Mouse (Mus musculus) hindbrain, embryonic 11.5 days (tissue): ENCODE measurements around the gene Sec24b. TPM values are rescaled to one million over a fixed set of nuclear protein-coding genes. Genes with fewer than 3 reads are reported as not detected.

Experiments used
- ATAC-seq: fragments of 200-750 bp; cut with Nextera tagmentation; 2 replicates; pipeline ENCODE4 v1.8.0; 2017; ENCODE audit warnings: mild to moderate bottlenecking, moderate TSS enrichment, moderate library complexity; ENCODE audit not compliant: low FRiP score
- DNase-seq: peaks from one replicate; pipeline ENCODE4 v3.0.0-alpha.2; 2015; ENCODE audit warnings: low spot score
- H3K27ac ChIP-seq: fragments of 300-500 bp; sonication (generic); 2 replicates; pipeline ENCODE4 v1.5.1; 2014; ENCODE audit warnings: mild to moderate bottlenecking, low read depth, low read length
- H3K27me3 ChIP-seq: fragments of 300-500 bp; sonication (generic); 2 replicates; pipeline ENCODE4 v1.6.1; 2014; ENCODE audit warnings: mild to moderate bottlenecking, low read length, moderate library complexity, mixed read lengths; ENCODE audit not compliant: control insufficient read depth, insufficient read depth
- H3K36me3 ChIP-seq: fragments of 300-500 bp; sonication (generic); 2 replicates; pipeline ENCODE4 v1.6.1; 2014; ENCODE audit warnings: mild to moderate bottlenecking, low read length, moderate library complexity, mixed read lengths; ENCODE audit not compliant: control insufficient read depth, insufficient read depth
- H3K4me1 ChIP-seq: fragments of 300-500 bp; sonication (generic); replicated peaks from 2 replicates; pipeline ENCODE4 v1.6.1; 2014; ENCODE audit warnings: low read length, mixed read lengths; ENCODE audit not compliant: control insufficient read depth, insufficient read depth
- H3K4me2 ChIP-seq: fragments of 300-500 bp; sonication (generic); replicated peaks from 2 replicates; pipeline ENCODE4 v1.6.1; 2014; ENCODE audit warnings: mild to moderate bottlenecking, low read depth, low read length
- H3K4me3 ChIP-seq: fragments of 300-500 bp; sonication (generic); 2 replicates; pipeline ENCODE4 v1.5.1; 2014; ENCODE audit warnings: low read depth, low read length
- H3K9ac ChIP-seq: fragments of 300-500 bp; sonication (generic); 2 replicates; pipeline ENCODE4 v1.6.1; 2014; ENCODE audit warnings: low read depth, low read length
- H3K9me3 ChIP-seq: fragments of 300-500 bp; sonication (generic); 2 replicates; pipeline ENCODE4 v1.6.1; 2016; ENCODE audit warnings: low read length; ENCODE audit not compliant: control insufficient read depth
- WGBS: fragments of 180-500 bp; shearing (Covaris S2); extraction: QIAGEN DNeasy Blood & Tissue Kit; methylation state at CpG from one replicate; pipeline ENCODE4 v1.1.7; 2014; 5-methylcytosine and 5-hydroxymethylcytosine counted together
- polyA plus RNA-seq: library from polyadenylated mRNA; unstranded; fragments of >200 nt; fragmentation: Nextera tagmentation; extraction: Ambion mirVana; gene quantifications from 2 replicates; pipeline ENCODE4 v1.2.1, GENCODE M21; 2014

The Sec24b gene
- polyA plus RNA-seq, 1 experiment from 2014 or later, result 29.9 TPM

- Histone ChIP-seq H3K36me3 (no peaks in the 10 kb centered on the region), H3K9ac (no peak overlapping the region), H3K4me3 (no peak overlapping the region), H3K4me2 (no peak overlapping the region), H3K9me3 (no peaks in the 10 kb centered on the region), H3K27ac (no peak overlapping the region), H3K4me1 (no peaks in the 10 kb centered on the region), H3K27me3 (no peaks in the 10 kb centered on the region)
- DNase-seq (no peak), ATAC-seq (no peak)
- WGBS, result 54% methylated on average over 6 of the region's 6 CpGs
These were observed 81.8 kb downstream of the Sec24b start for GRCm38 (mm10) chr3:129979510-129979909.

- Histone ChIP-seq H3K27ac (no peak overlapping the region), H3K27me3 (no peaks in the 10 kb centered on the region), H3K9me3 (no peaks in the 10 kb centered on the region), H3K9ac (no peak overlapping the region), H3K4me3 (no peak overlapping the region), H3K4me1 (no peaks in the 10 kb centered on the region), H3K4me2 (no peak overlapping the region), H3K36me3 (no peaks in the 10 kb centered on the region)
- 85% methylated on average over 9 of the region's 9 CpGs for WGBS
- DNase-seq (no peak), ATAC-seq (no peak)
These were observed 82.6 kb downstream of the Sec24b start for GRCm38 (mm10) chr3:129978716-129979115.

GRCm38 (mm10) chr3:129976317-129976716, 85.0 kb downstream of the Sec24b start:
- H3K4me3 ChIP-seq, result no peak overlapping the region
- H3K27me3 ChIP-seq, result no peaks in the 10 kb centered on the region
- WGBS, result 82% methylated on average over 5 of the region's 5 CpGs
- DNase-seq (no peak), ATAC-seq (no peak)
- H3K4me2 ChIP-seq, result no peak overlapping the region
- no peak overlapping the region for H3K9ac ChIP-seq
- no peaks in the 10 kb centered on the region for H3K9me3 ChIP-seq
- no peaks in the 10 kb centered on the region for H3K36me3 ChIP-seq
- no peaks in the 10 kb centered on the region for H3K4me1 ChIP-seq
- H3K27ac ChIP-seq, result no peak overlapping the region

GRCm38 (mm10) chr3:129970529-129971515, 90.5 kb downstream of the Sec24b start:
- no peaks in the 10 kb centered on the region for H3K9me3 ChIP-seq
- H3K36me3 ChIP-seq, result no peaks in the 10 kb centered on the region
- peaks cover 9% of the 10 kb centered on the region for H3K27me3 ChIP-seq
- peak overlapping the region; percentile 2; the same call in 1 of the 2 replicates for H3K9ac ChIP-seq
- DNase-seq (peak; percentile 68), ATAC-seq (peak; percentile 56; the same call in 1 of the 2 replicates)
- no peak overlapping the region for H3K27ac ChIP-seq
- peak overlapping the region; percentile 58; the same call in 1 of the 2 replicates for H3K4me3 ChIP-seq
- peak overlapping the region; percentile 99 for H3K4me2 ChIP-seq
- WGBS, result 21% methylated on average over 19 of the region's 19 CpGs
- 0 out of 2 replicates have a peak, but pooled peaks cover 4% of the 10 kb centered on the region for H3K4me1 ChIP-seq

- H3K4me1 ChIP-seq, result 0 out of 2 replicates have a peak, but pooled peaks cover 4% of the 10 kb centered on the region
- H3K27ac ChIP-seq, result no peak within 1 kb of the TSS
- H3K27me3 ChIP-seq, result peaks cover 9% of the 10 kb centered on the region
- ATAC-seq (peak; percentile 83), DNase-seq (peak; percentile 66)
- no peaks in the 10 kb centered on the region for H3K36me3 ChIP-seq
- peak within 1 kb of the TSS; percentile 53; the same call in 1 of the 2 replicates for H3K9ac ChIP-seq
- no peaks in the 10 kb centered on the region for H3K9me3 ChIP-seq
- H3K4me3 ChIP-seq, result peak within 1 kb of the TSS; percentile 58
- under 1% methylated on average over 62 of the region's 63 CpGs for WGBS
- peak within 1 kb of the TSS; percentile 99 for H3K4me2 ChIP-seq
These were observed 91.6 kb downstream of the Sec24b start, which contains the start of gene Mcub for GRCm38 (mm10) chr3:129969432-129970395. TSS of gene Mcub (minus strand) at chr3:129970206.

- H3K4me3 ChIP-seq, result peak overlapping the region; percentile 58; the same call in 1 of the 2 replicates
- 0 out of 2 replicates have a peak, but pooled peaks cover 4% of the 10 kb centered on the region for H3K4me1 ChIP-seq
- peak overlapping the region; percentile 99 for H3K4me2 ChIP-seq
- ATAC-seq, result no peak; the same call in 1 of the 2 replicates
- peak overlapping the region; percentile 53; the same call in 1 of the 2 replicates for H3K9ac ChIP-seq
- 37% methylated on average over 10 of the region's 10 CpGs for WGBS
- H3K27me3 ChIP-seq, result peaks cover 9% of the 10 kb centered on the region
- no peaks in the 10 kb centered on the region for H3K36me3 ChIP-seq
- H3K9me3 ChIP-seq, result no peaks in the 10 kb centered on the region
- H3K27ac ChIP-seq, result no peak overlapping the region
- DNase-seq, result no peak
These were observed 92.3 kb downstream of the Sec24b start for GRCm38 (mm10) chr3:129969031-129969430.

GRCm38 (mm10) chr3:129967874-129968273, 93.5 kb downstream of the Sec24b start:
- 0 out of 2 replicates have a peak, but pooled peaks cover 4% of the 10 kb centered on the region for H3K4me1 ChIP-seq
- H3K36me3 ChIP-seq, result no peaks in the 10 kb centered on the region
- H3K4me2 ChIP-seq, result no peak overlapping the region
- no peak overlapping the region for H3K4me3 ChIP-seq
- DNase-seq (no peak), ATAC-seq (no peak)
- no peak overlapping the region for H3K27ac ChIP-seq
- no peak overlapping the region for H3K9ac ChIP-seq
- no peaks in the 10 kb centered on the region for H3K9me3 ChIP-seq
- H3K27me3 ChIP-seq, result peaks cover 9% of the 10 kb centered on the region
- WGBS, result 77% methylated on average over 9 of the region's 9 CpGs

- WGBS, result 93% methylated on average over 8 of the region's 8 CpGs
- Histone ChIP-seq H3K9me3 (no peaks in the 10 kb centered on the region), H3K36me3 (no peaks in the 10 kb centered on the region), H3K9ac (no peak overlapping the region), H3K4me2 (no peak overlapping the region), H3K27ac (no peak overlapping the region), H3K27me3 (peaks cover 6% of the 10 kb centered on the region), H3K4me1 (no peaks in the 10 kb centered on the region), H3K4me3 (no peak overlapping the region)
- no peak for ATAC-seq
- DNase-seq, result no peak
These were observed 96.7 kb downstream of the Sec24b start for GRCm38 (mm10) chr3:129964681-129965080.
